Mouse (Mus musculus): Measurements from ENCODE around the gene Thap11.

Thap11 gene

DNA sequence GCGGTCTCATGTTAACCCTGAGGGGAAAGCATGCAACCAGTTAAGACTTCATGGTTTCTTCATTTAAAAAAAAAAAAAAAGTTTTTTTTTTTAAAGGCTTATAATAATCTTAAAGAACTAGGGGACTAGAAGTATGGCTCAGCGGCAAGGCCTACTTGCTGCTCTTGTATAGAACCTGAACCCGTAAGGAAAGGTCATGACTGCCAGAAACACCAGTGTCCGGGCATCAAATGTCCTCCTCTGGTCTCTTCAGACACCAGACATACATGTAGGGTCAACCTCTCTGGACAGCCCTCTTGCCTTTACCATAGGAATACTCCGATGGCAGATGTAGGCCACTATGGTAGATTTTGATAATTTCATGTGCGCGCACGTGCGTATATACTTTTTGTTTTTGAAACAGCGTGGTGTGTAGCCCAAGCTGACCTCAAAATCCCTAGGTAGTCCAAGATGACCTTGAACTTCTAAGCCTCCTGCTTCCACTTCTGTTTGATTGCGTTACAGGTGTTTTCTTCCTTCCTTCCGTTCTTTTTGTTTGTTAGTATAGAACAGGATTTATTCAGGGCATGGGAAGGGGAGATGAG lies 2.7 kb upstream of the Thap11 start:
- no peak for DNase-seq (ENCODE audit: low spot score in 2 of 2)

DNA sequence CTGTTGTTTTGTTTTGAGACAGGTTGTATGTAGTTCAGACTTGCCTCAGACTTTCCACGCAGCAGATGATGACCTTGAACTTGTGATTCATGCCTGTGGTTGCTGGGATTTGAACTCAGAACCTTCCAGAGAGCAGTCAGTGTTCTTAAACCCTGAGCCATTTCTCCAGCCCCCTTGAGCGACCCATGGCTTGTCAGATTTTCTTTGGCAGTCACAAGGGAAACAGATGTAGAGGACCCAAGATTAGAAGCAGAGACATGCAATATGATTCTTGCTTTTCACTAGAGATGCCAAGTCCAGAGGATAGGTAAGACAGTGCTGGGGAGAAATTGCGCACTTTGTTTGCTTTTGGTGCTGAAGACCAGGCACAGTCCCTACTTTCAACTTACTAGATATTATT lies 1.8 kb upstream of the Thap11 start, which contains the start of gene Cenpt:
Gene Cenpt (minus strand): TSS at position 101 of the 400 bp plus-strand sequence.
- no peak for DNase-seq (ENCODE audit: low spot score in 2 of 2)

DNA sequence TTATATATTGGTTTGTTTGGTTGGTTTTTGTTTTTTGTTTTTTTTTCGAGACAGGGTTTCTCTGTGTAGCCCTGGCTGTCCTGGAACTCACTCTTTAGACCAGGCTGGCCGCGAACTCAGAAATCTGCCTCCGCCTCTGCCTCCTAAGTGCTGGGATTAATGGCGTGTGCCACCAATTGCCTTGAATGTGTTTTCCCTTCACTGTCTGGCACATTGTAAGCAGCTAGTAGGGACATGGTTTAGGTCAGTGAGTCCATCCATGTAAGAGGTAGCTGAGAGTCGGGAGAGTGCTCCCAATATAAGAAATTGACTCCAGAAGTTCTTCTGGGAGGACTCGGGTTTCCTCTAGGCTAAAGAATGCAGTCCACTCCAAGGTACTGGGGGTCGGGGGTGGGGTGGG lies 629 bp upstream of the Thap11 start:
- DNase-seq (ENCODE audit: low spot score in 2 of 2), result peak in 1 of 2 experiments; percentile 34

DNA sequence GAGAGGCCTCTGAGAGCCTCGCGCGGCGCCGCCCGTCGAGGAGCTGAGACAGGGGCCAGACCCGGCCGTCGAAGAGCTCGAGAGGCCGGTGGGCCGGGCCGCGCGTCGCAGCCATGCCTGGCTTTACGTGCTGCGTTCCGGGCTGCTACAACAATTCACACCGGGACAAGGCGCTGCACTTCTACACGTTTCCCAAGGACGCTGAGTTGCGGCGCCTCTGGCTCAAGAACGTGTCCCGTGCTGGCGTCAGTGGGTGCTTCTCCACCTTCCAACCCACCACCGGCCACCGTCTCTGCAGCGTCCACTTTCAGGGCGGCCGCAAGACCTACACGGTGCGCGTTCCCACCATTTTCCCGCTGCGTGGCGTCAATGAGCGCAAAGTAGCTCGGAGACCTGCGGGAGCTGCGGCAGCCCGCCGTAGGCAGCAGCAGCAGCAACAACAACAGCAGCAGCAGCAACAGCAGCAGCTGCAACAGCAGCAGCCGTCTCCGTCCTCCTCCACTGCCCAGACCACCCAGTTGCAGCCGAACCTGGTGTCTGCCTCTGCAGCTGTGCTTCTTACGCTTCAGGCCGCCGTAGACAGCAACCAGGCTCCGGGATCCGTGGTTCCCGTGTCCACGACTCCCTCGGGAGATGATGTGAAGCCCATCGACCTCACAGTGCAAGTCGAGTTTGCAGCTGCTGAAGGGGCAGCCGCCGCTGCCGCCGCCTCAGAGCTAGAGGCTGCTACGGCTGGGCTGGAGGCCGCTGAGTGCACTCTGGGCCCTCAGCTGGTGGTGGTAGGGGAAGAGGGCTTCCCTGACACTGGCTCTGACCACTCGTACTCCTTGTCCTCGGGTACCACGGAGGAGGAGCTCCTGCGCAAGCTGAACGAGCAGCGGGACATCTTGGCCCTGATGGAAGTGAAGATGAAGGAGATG lies 576 bp downstream of the Thap11 start:
- peak; percentile 53 to 61 for DNase-seq (ENCODE audit: low spot score in 2 of 2)

DNA sequence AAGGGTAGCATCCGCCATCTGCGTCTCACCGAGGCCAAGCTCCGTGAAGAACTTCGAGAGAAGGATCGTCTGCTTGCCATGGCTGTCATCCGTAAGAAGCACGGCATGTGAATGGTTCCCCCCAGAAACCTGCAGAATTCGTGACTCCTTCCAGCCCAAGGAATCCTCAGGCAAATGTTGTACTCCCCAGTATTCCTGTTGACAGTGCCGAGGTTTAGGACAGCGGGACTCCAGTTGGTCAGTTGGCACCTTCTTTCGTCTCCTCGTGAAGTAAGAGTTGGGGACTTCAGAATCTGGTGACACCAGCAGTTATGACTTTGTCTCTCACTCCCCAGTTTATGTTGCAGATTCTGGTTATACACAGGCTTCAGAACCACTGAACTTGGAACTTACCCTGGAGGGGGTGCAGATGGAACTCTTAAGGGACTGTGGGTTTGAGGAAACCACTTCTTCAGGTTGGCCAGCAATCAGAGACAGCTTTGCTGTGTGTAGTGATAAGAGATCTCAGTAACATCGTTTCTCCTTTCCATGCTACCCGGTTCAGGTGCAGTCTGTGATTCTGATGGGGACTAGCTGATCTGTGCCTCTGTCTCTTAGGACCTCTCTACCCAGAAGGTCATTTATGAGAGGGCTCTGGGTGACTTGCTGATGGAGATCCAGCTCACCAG lies 1.4 kb downstream of the Thap11 start:
- no peak for DNase-seq (ENCODE audit: low spot score in 2 of 2)

DNA sequence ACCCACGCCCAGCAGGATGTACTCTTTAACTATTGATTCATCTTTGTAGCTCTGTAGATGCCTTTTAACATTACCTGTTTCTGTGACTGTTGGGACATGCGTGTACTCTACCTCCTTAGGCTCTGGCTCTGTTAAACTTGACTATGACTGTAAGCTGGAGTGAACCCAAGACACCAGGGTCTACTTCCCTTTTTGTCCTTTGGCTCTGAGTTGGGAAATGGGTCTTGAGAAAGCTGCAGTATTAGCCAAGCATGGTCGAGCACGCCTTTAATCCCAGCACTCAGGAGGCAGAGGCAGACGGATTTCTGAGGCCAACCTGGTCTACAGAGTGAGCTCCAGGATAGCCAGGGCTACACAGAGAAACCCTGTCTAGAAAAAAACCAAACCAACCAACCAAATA lies 3.6 kb downstream of the Thap11 start:
- no peak for DNase-seq (ENCODE audit: low spot score in 2 of 2)

DNA sequence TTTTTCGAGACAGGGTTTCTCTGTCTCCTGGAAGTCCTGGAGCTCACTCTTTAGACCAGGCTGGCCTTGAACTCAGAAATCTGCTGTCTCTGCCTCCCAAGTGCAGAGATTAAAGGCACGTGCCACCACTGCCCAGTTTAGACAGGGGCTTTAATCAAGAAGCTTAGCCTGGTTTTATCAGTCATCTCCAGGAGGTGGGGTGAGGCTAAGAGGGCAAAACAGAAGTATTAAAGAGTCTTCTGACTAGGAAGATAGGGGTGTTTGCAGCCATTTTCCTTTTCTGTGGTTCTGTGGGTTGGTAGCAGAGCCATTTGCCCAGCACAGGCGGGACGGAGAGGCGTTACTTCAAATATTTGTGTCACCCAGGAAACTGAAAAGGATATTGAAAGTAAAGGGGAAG lies 4.4 kb downstream of the Thap11 start:
- no peak for DNase-seq (ENCODE audit: low spot score in 2 of 2)

DNA sequence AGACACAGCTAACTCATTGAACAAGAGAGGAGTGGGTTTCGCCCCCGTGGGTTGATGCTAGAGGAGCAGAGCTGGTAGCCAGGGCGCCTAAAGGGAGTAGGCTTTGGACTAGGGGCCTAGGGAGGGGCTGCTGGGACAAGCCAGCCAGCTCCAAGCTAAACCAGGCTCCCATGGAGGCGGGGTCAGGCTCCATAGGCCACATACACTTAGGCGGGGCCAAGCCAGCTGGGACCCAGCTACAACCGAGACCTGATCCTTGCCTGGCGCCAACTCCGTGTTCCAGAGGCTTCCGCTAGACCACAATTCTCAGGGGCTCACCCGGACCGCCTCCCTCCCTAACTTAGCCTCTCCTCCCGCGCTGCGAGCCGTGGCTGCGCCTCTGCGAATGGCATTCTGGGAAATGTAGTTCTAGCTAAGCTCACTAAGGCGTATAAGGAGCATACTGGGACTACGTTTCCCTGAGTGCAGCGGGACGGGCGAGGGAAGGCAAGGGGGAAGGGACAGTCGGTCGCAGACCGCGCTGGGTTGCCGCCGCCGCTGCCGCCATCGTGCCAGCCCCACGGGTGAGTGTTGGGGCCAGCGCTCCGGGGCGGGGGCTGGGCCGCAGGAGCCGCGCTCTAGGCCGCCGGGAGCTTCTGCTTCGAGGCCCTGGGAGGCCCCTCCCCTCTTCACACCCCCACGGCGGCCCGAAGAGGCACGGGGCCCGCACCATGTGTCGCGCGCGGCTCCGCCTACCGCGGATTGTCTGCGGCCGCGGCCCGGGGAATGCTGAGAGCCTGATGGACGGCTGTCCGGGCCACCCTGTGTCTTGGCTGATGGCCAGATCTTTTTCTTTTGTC lies 5.4 kb downstream of the Thap11 start, which contains the start of gene Nutf2:
Gene Nutf2 (plus strand): TSS at position 438 of the 839 bp plus-strand sequence.
- peak; percentile 92 to 93 for DNase-seq (ENCODE audit: low spot score in 2 of 2)

DNA sequence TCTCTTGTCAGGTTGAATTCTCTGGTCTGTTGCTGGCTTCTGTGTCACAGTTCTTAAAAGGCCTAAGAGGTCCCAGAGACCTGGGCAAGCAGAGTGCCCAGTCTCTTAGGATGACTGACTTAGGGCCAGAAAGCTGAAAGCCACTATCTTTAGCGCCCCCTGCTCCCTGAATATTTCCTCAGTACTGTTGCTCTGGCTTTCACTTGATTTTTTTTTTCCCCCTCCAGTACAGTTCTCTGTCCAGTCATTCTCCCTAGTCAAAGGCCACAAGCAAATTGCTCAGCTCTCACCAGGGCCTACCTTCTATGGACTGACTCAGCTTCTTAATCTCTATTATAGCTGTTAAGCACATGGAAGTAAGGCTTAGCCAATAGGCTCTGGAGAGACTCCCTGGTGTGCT lies 7.0 kb downstream of the Thap11 start:
- no peak for DNase-seq (ENCODE audit: low spot score in 2 of 2)

DNA sequence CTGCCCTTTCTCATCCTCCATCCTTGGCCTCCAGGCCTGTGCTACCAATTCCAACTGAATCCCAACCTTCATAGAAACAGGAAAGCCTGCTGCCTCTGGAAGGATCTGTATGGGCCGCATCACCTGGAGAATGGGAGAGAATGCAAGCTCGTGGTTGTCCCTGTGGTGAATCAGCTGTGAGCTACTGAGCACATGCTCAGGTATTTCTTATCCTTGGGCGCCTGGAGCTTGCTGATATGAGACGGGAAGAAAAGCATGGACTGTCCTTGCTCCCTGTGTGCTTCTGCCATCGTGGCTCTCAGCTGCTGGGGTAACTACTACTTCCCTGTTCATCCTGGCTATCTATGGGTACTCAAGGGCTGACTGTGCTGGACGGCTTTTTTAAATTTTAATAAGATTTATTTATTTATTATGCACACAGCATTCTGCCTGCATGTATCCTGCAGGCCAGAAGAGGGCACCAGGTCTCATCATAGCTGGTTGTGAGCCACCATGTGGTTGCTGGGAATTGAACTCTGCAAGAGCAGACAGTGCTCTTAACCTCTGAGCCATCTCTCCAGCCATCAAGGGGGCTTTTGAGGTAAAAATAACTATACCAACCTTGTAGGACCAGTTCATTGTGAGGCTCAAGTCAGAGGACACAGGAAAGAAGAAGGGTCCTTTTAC lies 11.6 kb downstream of the Thap11 start:
- DNase-seq (ENCODE audit: low spot score in 2 of 2), result no peak

DNA sequence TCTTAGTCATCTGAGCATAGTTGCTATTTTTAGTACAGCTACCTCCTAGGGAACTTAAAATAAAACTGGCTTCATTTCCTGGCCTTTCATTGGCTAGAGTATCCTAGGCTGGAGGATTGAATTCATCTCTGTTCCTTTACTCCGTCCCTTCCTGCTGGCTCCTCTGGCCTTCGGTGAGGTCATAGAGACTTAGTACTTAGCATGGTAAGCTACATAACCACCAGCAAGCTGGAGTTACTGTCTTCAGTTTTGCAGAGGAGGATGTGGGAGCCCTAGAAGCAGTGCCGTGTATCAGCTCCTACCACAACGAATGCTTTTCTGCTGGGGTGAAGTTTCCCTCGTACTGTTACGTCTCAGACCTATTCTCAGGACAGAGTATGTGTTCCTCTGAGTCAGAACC lies 19.4 kb downstream of the Thap11 start:
- peak; percentile 51 to 60 for DNase-seq (ENCODE audit: low spot score in 2 of 2)

DNA sequence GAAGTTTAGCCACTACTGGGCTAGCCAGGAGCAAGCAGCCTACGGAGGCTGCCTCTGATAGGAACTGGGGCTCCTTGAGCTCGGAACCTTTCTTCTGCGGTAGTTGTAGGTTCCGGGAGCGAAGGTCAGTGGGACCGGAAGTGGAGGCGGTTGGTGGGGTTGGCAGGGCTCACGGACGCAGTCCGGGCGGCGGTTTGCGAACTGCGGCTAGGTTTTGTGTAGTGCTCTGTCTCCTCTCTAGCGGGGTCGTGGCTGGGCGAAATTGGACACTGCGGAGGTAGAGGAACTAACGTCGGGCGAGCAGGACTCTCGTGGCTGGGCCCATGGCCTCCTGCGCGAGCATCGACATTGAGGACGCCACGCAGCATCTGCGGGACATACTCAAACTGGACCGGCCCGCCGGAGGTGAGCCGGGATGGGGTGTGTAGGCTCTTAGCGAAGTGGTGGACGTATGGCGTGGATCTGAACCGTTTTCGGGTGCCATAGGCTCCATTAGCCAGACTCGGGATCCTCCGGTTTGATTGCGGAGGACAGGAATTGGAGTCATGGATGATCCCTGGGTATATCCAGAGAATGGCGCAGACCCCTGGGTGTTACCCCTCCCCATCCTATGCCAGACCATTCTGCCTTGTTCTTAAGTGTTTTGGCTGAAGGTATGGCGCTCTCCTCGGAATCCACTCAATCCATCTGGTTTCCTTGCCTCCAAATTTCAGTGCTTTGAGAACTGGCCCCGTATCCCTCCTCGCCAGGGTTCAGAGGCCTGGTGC lies 26.0 kb downstream of the Thap11 start, which contains the start of gene Edc4:
Gene Edc4 (plus strand): TSS at position 128 of the 767 bp plus-strand sequence.
- peak; percentile 87 to 93 for DNase-seq (ENCODE audit: low spot score in 2 of 2)

DNA sequence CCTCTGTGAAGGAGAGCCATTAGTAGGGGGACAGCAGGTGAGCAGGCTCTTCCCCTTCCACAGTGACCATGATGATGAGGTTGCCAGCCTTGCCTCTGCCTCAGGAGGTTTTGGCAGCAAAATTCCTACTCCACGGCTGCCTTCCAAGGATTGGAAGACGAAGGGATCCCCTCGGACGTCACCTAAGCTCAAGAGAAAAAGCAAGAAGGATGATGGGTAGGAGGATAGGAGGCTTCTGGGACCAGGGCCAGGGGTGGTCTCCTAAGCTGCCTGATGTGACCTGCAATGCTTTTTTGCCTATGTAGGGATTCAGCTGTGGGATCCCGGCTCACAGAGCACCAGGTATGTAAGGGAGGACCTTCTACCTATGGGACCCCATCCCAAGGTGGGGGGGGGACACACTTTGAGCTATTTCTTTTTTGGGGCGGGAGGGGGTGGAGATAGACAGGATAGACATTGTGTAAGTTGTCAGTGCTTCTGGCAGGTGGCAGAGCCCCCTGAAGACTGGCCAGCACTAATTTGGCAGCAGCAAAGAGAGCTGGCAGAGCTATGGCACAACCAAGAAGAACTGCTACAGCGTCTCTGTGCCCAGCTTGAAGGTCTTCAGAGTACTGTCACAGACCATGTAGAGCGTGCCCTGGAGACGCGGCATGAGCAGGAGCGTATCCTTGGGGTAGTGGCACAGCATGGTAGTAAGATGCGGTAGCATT lies 35.0 kb downstream of the Thap11 start:
- no peak for DNase-seq (ENCODE audit: low spot score in 2 of 2)

DNA sequence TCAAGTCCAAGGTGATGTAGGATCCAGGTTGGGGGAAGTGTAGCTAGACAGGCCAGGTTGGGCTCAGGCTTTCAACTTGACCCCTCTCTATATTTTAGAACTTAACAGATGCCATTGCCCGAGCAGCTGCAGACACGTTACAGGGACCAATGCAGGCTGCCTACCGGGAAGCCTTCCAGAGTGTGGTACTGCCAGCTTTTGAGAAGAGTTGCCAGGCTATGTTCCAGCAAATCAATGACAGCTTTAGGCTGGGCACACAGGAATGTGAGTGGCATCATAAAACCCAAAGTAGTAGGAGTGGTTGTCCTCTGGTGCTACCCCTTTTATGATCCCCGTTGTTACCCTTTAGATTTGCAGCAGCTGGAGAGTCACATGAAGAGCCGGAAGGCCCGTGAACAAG lies 35.9 kb downstream of the Thap11 start:
- DNase-seq (ENCODE audit: low spot score in 2 of 2), result peak in 1 of 2 experiments; percentile 62

DNA sequence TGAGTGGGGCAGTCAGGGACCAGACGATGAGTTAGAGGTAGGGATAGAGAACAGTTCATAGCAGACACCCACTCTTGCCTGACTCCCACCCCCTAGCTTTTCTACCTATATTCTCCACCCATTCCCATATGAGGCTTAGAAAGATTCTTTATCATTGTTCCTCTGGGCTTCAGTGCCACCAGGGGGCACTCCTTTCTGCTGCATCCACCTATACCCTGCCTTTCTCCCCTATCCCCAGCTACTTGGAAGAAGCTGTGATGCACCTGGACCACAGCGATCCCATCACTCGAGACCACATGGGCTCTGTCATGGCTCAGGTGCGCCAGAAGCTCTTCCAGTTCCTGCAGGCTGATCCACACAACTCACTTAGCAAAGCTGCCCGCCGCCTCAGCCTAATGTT lies 37.5 kb downstream of the Thap11 start:
- peak in 1 of 2 experiments; percentile 60 for DNase-seq (ENCODE audit: low spot score in 2 of 2)

DNA sequence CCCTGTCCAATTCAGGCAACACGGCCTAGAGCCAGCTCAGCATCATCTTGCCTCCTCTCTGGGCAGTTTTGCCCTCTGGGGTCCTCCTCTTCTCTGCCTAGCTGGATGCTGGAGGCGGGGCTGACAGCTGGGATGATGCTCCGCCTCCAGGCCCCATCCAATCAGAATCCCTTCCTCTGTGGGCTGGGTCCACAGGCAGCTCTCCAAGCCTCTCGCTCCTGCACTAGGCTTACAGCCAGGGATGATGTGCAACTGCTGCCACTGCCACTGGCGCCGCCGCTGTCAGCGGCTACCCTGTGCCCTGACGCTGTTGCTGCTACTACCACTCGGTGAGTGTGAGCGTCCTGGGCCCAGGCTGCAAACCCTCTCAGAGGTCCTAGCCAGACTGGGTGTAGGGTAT lies 38.4 kb downstream of the Thap11 start, which contains the start of gene Nrn1l:
Gene Nrn1l (plus strand): TSS at position 229 of the 400 bp plus-strand sequence.
- peak; percentile 68 to 83 for DNase-seq (ENCODE audit: low spot score in 2 of 2)

DNA sequence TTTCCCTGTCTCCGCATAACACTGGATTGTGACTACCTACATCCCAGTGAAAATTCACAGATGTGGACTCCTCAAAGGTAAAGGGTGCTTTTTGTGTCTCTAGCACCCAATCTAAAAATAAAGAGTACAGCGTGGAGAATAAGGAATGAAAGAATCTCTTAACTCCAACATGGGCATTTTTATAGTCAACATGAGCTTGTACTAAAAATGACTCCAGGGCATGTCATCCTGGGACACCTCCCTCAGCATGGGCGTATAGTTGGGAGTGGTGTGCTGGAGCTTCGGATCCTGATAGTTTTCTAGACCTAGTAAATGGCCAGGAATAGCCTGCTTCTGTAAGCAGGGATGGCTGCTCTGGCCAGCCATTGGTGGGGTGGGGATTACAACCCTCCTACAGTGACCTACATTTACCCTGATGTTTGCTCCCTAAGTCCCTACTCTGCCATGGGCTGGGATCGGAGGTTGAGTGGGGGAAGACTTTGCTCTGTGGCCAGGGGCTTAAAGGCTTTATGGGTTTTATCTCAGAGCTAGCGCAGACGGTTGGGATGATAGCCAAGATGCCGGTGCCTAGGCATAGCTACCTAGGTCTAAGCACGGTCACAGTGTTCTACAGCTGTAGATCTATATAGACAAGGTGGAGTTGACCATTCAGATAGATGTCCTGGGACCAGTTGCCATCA lies 43.0 kb downstream of the Thap11 start:
- no peak for DNase-seq (ENCODE audit: low spot score in 2 of 2)

DNA sequence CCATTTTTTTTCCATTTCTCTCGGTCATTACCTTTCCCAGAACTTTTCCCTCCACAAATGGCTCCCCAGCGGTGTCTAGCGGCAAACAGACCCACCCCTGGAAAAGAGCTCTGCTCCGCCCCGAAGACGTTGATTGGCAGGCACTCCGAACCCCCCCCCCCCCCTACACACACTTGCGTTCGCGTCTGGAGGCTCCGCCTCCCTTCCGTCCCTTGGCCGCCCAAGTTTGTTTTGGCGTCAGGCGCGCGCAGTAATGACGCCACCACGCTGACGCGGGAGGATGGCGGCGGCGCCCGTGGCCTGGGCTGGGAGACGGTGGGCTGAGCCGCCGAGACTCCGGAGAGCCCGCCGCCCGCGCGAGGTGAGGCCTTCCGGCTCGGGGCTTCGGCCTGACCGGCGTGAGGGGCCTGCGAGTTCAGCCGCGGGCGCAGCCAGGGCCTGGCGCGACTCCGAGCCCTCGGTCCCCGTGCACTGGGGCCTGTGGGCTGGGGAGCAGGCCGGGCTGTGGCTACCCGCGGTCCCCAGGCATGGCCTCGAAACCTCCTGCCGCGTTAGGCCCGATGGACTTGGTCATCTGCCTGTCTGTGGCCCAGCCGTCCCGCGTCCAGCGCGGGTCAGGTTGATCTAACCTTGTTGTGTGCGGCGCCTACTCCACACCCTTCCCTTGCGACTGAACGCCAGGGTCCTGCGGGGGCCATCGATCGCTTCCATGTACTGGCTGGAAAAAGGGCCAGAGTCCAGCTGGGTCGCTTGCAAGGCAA lies 45.4 kb downstream of the Thap11 start, which contains the start of gene Pskh1:
Gene Pskh1 (plus strand): TSS at position 262 of the 761 bp plus-strand sequence.
- peak; percentile 90 to 91 for DNase-seq (ENCODE audit: low spot score in 2 of 2)
